Mouse (Mus musculus) heart, embryonic 11.5 days (tissue): ENCODE results near the gene Cacna2d3. TPM values are rescaled to one million over a fixed set of nuclear protein-coding genes. Genes with fewer than 3 reads are reported as not detected.
A peak's percentile ranks its signal among the peaks of the same experiment; 100 is the strongest.

ENCODE experiments used
- ATAC-seq: fragments of 200-750 bp; cut with Nextera tagmentation; replicated peaks from 2 replicates; pipeline ENCODE4 v1.8.0; 2017; ENCODE audit warnings: moderate library complexity; ENCODE audit not compliant: insufficient number of reproducible peaks, low FRiP score, low TSS enrichment
- H3K27ac ChIP-seq: fragments of 300-500 bp; sonication (generic); 2 replicates; pipeline ENCODE4 v1.5.1; 2014; ENCODE audit warnings: mild to moderate bottlenecking, low read depth, low read length
- H3K27me3 ChIP-seq: fragments of 300-500 bp; sonication (generic); 2 replicates; pipeline ENCODE4 v1.6.1; 2014; ENCODE audit warnings: mild to moderate bottlenecking, low read length, mixed read lengths; ENCODE audit not compliant: control insufficient read depth, insufficient read depth
- H3K36me3 ChIP-seq: fragments of 300-500 bp; sonication (generic); 2 replicates; pipeline ENCODE4 v1.6.1; 2014; ENCODE audit warnings: mild to moderate bottlenecking, low read length, moderate library complexity, mixed read lengths; ENCODE audit not compliant: control insufficient read depth, insufficient read depth
- H3K4me1 ChIP-seq: fragments of 300-500 bp; sonication (generic); 2 replicates; pipeline ENCODE4 v1.6.1; 2014; ENCODE audit warnings: low read length; ENCODE audit not compliant: control insufficient read depth, insufficient read depth
- H3K4me2 ChIP-seq: fragments of 300-500 bp; sonication (generic); 2 replicates; pipeline ENCODE4 v1.6.1; 2014; ENCODE audit warnings: mild to moderate bottlenecking, moderate library complexity
- H3K4me3 ChIP-seq: fragments of 300-500 bp; sonication (generic); 2 replicates; pipeline ENCODE4 v1.5.1; 2014; ENCODE audit warnings: low read depth, low read length
- H3K9ac ChIP-seq: fragments of 300-500 bp; sonication (generic); 2 replicates; pipeline ENCODE4 v1.6.1; 2014; ENCODE audit warnings: mild to moderate bottlenecking, low read depth, low read length, moderate library complexity
- H3K9me3 ChIP-seq: fragments of 300-500 bp; sonication (generic); replicated peaks from 2 replicates; pipeline ENCODE4 v1.6.1; 2016; ENCODE audit warnings: low read length; ENCODE audit not compliant: control insufficient read depth
- WGBS: fragments of 180-500 bp; shearing (Covaris S2); extraction: QIAGEN DNeasy Blood & Tissue Kit; methylation state at CpG from one replicate; pipeline ENCODE4 v1.1.7; 2014; ENCODE audit not compliant: insufficient replicate concordance; 5-methylcytosine and 5-hydroxymethylcytosine counted together
- polyA plus RNA-seq: library from polyadenylated mRNA; unstranded; fragments of >200 nt; fragmentation: Nextera tagmentation; extraction: Ambion mirVana; gene quantifications from 2 replicates; pipeline ENCODE4 v1.2.1, GENCODE M21; 2014

Gene Cacna2d3
- 1.7 and 2.6 TPM in 2 replicates for polyA plus RNA-seq

DNA sequence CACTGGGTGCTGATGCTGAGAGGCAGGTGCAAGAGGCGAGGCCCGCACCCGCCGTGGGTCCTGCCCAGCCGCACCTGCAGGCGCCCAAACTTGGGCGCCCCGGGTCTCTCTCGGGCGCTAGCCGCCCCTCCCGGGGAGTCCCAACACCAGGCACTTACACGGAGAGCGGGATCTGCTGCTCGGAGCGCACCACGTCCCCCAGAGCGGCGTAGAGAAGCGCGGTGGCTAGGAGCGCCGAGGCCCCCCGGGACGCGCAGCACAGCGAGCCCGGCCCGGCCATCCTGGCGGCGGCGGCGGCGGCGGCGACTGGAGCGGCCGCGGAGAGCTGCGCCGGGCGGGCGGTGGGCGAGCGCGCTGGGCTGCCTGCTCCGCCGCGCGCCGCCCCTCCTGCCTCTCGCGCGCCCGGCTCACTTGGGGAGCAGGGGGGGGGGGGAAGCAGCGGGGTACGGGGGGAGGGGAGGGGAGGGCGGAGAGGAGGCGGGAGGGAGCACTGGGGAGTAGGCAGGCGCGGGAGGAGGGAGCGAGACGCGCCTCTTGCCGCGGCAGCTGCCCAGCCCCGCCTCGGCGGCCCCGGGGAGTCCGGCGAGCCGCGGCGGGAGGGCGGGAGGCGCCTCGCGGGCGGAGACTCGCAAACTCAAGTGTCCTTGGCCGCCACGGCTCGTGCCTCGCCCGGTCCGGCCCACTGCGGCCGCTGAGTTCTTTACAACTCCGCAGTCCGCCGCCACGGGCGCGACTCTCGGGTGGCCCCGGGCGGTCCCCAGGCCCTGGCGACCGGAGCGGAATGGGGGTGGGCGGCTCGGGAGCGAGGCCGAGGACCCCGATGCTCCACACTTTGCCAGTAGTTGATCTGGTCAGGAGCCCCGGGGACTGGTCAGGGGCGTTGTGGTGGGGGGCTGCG is at the start of gene Cacna2d3:
Cacna2d3 (minus strand) TSS at position 377 of the 898 bp plus-strand sequence.
- peak within 1 kb of the TSS; percentile 88 for H3K4me2 ChIP-seq
- peaks cover 8% of the 10 kb centered on the region; the same call in 1 of the 2 replicates for H3K4me1 ChIP-seq
- ATAC-seq, result peak; percentile 79
- H3K9ac ChIP-seq, result peak within 1 kb of the TSS; percentile 61
- H3K27ac ChIP-seq, result peak within 1 kb of the TSS; percentile 0; the same call in 1 of the 2 replicates
- no peaks in the 10 kb centered on the region for H3K36me3 ChIP-seq
- H3K27me3 ChIP-seq, result peaks cover 61% of the 10 kb centered on the region
- H3K9me3 ChIP-seq, result no peaks in the 10 kb centered on the region
- peak within 1 kb of the TSS; percentile 70 for H3K4me3 ChIP-seq
- WGBS, result 0% methylated on average over 53 of the region's 109 CpGs

DNA sequence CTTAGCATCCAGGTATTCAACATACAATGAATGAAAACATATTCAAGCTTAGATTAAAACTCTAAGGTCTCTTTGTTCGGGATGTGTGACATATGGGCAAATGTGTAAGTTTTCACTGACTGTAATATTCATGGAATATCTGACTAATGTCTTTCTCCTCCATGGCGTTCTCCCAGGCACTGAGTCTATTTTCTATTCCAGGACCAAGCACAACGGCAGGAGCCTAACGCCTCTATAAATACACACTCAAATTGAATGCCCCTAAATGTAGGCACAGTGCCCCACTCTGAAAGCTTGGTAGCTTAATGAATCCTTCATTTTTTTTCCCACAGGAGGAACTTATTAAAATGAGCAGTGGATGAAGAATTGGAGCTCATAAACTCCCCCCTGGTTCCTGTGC is 47.8 kb upstream of the Cacna2d3 start:
- Histone ChIP-seq H3K27me3 (no peaks in the 10 kb centered on the region), H3K9me3 (no peaks in the 10 kb centered on the region; the same call in 1 of the 2 replicates), H3K27ac (no peak overlapping the region), H3K4me2 (no peak overlapping the region), H3K36me3 (no peaks in the 10 kb centered on the region), H3K4me1 (no peaks in the 10 kb centered on the region), H3K4me3 (no peak overlapping the region), H3K9ac (no peak overlapping the region)
- no peak for ATAC-seq
- WGBS, result 80% methylated on average over 4 of the region's 4 CpGs

DNA sequence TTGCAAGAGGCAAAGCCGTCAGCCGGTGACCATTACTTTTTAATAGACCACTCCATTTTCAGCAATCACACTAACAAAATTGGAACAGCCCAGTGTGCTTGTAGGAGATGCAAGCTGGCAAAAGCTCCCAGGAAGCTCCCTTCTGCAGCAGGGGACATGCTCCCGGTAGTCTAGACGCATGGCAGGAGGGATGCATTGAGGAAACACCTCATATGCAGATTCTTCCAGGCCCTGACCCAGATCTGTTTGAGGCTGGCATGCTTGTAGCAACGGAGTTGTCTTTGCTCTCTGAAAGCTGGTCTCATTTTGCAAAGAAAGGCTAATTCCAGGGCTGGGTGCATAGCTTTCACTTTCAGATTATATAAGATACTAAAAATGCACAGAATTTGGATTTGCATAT is 31.2 kb upstream of the Cacna2d3 start:
- Histone ChIP-seq H3K27ac (no peak overlapping the region), H3K9me3 (no peaks in the 10 kb centered on the region), H3K4me2 (no peak overlapping the region), H3K4me3 (no peak overlapping the region), H3K27me3 (no peaks in the 10 kb centered on the region), H3K36me3 (no peaks in the 10 kb centered on the region), H3K9ac (no peak overlapping the region), H3K4me1 (no peaks in the 10 kb centered on the region)
- 77% methylated on average over 5 of the region's 5 CpGs for WGBS
- ATAC-seq, result no peak

DNA sequence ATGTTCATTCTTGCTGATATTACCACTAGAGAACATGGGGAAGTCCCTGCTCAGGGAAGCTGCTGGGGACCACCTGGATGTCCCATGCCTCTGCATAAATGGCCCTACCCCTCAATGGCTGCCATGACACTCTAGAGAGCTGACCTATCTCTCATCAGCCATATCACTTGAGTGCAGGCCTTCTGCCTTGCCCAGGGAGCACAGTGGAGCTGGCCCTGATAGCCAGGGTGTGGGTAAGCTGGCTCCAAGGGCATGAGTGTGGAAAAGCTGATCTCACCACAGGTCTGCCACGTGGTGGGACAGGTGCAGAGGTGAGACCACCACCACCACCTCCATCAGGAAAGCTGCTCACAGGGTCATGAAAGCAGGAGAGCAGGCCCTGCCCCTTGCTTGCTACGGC is 17.1 kb upstream of the Cacna2d3 start:
- peak; percentile 83 for ATAC-seq
- H3K9ac ChIP-seq, result no peak overlapping the region
- H3K4me3 ChIP-seq, result no peak overlapping the region
- no peaks in the 10 kb centered on the region for H3K27me3 ChIP-seq
- H3K27ac ChIP-seq, result no peak overlapping the region
- H3K36me3 ChIP-seq, result no peaks in the 10 kb centered on the region
- WGBS, result 65% methylated on average over 2 of the region's 2 CpGs
- no peaks in the 10 kb centered on the region for H3K9me3 ChIP-seq
- H3K4me1 ChIP-seq, result no peaks in the 10 kb centered on the region
- no peak overlapping the region for H3K4me2 ChIP-seq

DNA sequence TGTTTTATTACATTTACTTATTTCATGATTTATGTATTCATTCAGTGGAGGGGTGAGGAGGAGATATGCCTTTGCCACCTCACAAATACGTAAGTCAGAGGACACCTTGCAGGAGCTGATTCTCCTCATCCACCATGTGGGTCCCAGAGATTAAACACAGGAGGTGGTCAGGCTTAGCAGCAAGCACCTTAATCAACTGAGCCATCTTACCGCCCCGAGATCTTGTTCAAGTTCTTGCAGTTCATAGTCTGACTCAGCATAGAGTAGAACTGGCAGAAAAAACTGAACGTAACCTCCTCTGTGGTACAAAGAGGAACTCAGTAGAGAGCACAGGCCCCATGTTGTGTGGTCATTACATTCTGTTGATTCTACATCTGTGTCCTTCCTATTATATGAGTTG is 8.6 kb upstream of the Cacna2d3 start:
- Histone ChIP-seq H3K27ac (no peak overlapping the region), H3K4me3 (no peak overlapping the region), H3K9me3 (no peaks in the 10 kb centered on the region), H3K36me3 (no peaks in the 10 kb centered on the region), H3K4me2 (no peak overlapping the region), H3K4me1 (no peaks in the 10 kb centered on the region), H3K27me3 (peaks cover 11% of the 10 kb centered on the region), H3K9ac (no peak overlapping the region)
- WGBS, result 65% methylated on average over 4 of the region's 4 CpGs
- peak; percentile 77 for ATAC-seq

DNA sequence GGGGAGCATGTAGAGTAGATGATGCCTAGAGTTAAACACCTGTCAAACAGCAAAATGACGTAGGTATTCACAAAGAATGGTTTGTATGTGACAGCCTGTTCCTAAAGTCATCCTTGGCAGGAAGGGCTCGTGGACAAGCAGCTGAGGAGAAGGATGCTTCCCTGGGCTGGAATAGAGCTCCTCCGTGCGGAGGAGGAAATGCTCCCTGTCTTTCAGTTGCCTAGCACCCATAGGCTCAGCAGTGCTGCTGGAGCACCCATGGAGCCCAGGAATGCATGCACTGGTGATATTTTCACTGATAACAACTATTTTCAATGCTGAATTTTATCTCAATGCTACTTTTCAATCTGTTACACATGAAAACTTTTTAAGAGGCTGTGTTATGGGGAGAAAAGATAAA is 7.3 kb upstream of the Cacna2d3 start:
- Histone ChIP-seq H3K27ac (no peak overlapping the region), H3K9ac (no peak overlapping the region)
- 71% methylated on average over 4 of the region's 4 CpGs for WGBS

DNA sequence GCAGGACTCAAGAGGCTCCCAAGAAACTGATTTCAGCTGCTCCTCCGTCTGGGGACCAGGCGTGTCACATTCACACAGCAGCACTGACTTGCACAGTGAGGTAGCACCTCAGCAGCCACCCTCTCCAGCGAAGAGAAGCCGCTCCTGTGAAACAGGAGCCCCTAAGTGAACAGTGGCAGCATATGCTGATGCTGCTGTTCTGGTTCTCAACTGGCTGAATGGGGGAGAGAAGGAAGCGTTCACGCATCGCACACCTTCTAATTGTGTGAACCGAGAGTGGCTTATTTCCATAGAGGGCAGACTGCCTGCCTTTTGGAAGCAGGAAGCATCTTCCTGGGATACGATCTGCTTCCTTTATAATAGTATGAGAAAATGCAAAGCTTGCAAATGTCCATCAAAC is 5.9 kb upstream of the Cacna2d3 start:
- Histone ChIP-seq H3K4me1 (0 out of 2 replicates have a peak, but pooled peaks cover 3% of the 10 kb centered on the region), H3K4me3 (no peak overlapping the region), H3K4me2 (no peak overlapping the region), H3K27me3 (peaks cover 31% of the 10 kb centered on the region), H3K36me3 (no peaks in the 10 kb centered on the region), H3K9me3 (no peaks in the 10 kb centered on the region), H3K27ac (no peak overlapping the region), H3K9ac (no peak overlapping the region)
- WGBS, result 69% methylated on average over 9 of the region's 9 CpGs
- no peak for ATAC-seq

More for the DNA sequence above, 7.3 kb upstream of the Cacna2d3 start:
- Histone ChIP-seq H3K4me2 (no peak overlapping the region), H3K27me3 (peaks cover 17% of the 10 kb centered on the region), H3K4me3 (no peak overlapping the region), H3K36me3 (no peaks in the 10 kb centered on the region), H3K9me3 (no peaks in the 10 kb centered on the region), H3K4me1 (no peaks in the 10 kb centered on the region)
- ATAC-seq, result no peak

DNA sequence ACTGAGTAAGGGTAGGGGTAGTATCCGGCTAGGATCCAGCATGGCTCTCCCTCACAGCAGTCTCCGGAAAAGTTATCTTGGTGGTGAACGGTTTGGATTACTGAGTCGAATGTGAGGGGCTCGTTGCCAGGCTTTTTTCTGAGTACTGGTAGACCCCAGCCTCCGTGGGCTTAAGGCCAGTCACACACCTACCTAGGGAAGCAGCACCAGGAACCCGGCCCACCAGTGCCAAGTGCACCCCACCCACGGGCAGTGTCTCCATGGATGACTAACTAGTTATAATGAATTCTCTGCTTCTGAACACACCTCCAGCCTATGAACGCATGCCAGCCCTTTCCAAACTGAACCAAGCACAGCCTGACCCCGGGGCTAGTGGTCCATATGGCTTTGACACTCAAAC is 1.6 kb upstream of the Cacna2d3 start:
- peaks cover 62% of the 10 kb centered on the region for H3K27me3 ChIP-seq
- H3K4me3 ChIP-seq, result peak overlapping the region; percentile 70
- H3K36me3 ChIP-seq, result no peaks in the 10 kb centered on the region
- peak overlapping the region; percentile 61; the same call in 1 of the 2 replicates for H3K9ac ChIP-seq
- H3K27ac ChIP-seq, result no peak overlapping the region
- 10% methylated on average over 10 of the region's 10 CpGs for WGBS
- H3K4me2 ChIP-seq, result peak overlapping the region; percentile 88
- H3K9me3 ChIP-seq, result no peaks in the 10 kb centered on the region
- no peak for ATAC-seq
- peaks cover 8% of the 10 kb centered on the region; the same call in 1 of the 2 replicates for H3K4me1 ChIP-seq
